Mouse (Mus musculus) natural killer cell, adult 2 months (primary cell): ENCODE results near the gene Arpc1a.

Experiments
- DNase-seq, 2 experiments: peaks; one replicate each; pipeline ENCODE4 v3.0.0; 2022; ENCODE audit warnings: low spot score in 2 of 2

The Arpc1a gene

DNA sequence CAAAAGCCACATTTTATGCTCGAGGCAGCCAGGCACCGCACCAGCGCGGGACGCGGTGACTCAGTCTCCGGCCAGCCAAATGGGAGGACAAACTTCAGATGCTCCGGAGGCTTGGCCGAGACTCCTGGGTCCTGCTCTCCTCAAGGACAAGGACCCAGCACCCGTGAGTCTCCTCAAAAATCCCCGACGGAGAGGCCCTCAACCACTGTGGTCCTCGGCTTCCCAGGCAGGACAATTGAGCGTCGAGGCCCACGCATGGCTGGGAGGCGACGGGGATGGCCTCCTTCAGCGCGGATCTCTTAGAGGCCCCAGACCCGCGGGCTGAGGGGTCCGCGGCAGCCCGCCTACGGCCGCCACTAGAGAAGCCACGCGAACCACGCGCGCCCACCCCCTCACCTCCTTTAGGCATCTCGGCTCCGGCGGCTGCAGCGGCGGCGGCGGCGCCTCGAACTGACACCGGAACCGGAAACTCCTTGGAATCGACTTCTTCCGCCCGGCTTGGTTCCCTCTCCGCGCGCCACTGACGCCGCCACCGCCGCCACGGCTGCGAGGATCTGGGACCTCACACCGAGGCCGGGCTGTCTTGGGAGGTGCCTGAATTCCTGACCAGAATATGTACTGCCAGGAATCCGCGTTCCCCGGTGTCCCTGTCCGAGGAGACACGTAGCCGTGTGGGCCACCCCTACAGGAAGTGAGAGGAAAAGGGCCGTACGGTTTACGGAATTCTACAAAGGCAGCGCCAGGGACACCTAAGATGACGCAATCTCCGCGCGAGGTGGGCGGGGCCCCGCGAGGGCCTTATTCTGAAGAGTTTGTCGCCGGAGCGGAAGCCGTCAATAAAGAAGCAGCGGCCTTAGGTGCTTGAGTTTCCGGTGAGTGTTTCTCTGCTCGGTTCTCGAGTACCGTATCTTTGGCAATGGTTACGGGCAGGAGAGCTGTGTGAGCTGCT is 56.2 kb downstream of the Arpc1a start, which contains the start of the genes Pdap1 and Bud31:
Pdap1 (minus strand) TSS at position 668 of the 949 bp plus-strand sequence.
Bud31 (plus strand) TSS at position 792 of the 949 bp plus-strand sequence.
- DNase-seq: peak; percentile 95

DNA sequence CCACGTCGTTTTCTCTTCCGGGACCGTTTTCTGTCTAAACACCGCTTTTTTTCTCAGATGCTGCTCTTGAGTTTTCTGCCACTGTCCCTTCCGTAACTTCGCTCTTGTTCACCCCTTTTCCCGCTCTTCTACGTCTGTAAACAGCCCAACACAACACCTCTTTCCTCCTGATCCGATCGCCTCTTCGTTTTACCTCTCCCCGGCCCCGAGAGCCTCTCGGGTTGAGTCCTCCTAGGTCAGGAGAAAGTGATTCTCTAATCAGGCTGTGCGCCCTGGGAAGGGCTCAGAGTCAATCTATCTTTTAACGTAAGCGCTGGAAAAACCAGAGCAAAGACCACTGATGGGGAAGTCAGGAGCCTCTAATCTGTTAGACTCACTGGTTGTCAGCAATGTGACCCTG is 57.0 kb downstream of the Arpc1a start:
- peak in 1 of 2 experiments; percentile 4 for DNase-seq

DNA sequence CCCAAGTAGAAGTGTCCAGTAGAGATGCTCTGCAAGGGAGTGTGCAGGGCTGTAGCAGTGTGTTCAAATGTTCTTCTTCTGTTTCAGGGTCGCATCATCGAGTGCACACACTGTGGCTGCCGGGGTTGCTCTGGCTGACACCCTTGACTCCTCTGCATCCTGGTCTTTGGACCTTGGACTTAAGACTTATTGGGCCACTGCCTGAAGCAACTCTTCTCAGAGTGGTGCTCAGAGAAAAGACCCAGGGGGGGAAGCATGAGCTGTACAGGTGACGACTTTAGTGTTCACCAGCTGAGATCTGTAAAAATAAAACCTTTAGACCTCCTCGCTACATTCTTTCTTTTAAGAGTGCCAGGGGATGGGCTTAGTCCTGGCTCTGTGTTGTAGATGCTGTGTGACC is 64.1 kb downstream of the Arpc1a start:
- no peak for DNase-seq

DNA sequence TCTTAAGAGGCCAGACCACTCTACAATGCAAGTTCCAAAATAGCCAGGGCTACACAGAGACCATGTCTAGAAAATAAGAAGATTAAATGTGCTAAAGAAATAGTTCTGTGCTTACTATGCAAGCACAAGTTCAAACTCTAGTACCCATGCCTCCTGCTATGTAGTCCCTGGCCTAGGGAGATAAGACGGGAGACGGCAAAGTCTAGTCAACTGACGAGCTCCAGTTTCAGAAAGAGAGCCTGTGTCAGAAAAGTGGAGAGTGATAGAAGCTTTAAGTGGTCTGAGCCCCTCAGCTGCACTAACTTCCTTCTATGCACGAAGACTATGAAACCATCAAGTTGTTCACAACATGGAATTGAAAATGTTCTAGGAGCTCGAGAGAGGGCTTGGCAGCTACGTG is 65.7 kb downstream of the Arpc1a start:
- DNase-seq: no peak

DNA sequence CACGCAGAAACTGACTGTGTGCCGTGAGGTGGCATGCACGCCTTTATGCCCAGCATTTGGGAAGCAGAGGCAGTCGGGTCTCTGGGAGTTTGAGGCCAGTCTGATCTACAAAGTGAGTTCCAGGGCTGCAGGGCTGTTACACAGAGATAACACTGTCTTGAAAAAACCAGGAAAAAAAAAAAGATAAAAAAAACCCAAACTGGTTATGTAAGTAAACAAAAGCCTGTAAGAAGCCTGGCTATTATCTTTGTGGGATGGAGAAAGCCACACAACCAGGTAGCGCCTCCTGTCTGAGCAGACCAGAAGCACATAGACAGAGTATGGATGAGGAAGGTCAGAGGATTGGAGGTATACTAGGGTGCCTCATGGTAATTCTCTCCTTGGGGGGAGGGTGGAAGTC is 69.1 kb downstream of the Arpc1a start:
- no peak for DNase-seq
